Mouse (Mus musculus) gastrocnemius, adult 8-10 months (tissue): ENCODE data around the gene Btn2a2. TPM values are rescaled to one million over a fixed set of nuclear protein-coding genes. Genes with fewer than 3 reads are reported as not detected.

Experiments
- DNase-seq, 2 experiments: peaks; one replicate each; pipeline ENCODE4 v3.0.0; 2022; ENCODE audit warnings: low spot score in 2 of 2
- total RNA-seq, 4 experiments: library from RNA; stranded (reverse); gene quantifications; 2 replicates each; pipeline ENCODE4 v1.2.4; 2022

The Btn2a2 gene
- total RNA-seq, 4 experiments from 2014 or later = not detected

DNA sequence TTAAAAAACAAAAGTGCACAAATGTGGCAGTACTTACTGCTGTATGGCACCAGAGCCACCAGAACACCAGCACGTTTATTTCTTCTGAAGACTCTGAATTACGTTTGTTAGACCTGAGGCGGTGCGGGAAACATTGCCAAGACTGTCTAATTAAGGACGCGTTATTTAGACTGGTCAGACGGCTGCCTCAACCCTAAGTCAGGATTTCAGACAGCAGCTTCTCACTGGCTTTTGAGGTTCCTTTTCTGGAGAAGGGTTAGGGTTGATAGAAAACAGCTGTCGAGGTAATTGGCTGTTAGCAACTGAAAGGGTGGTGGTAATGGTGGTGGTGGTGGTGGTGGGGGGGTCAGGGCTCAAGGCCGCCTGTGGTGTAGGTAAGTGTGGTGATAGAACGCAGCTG lies 10.0 kb upstream of the Btn2a2 start:
- no peak for DNase-seq

DNA sequence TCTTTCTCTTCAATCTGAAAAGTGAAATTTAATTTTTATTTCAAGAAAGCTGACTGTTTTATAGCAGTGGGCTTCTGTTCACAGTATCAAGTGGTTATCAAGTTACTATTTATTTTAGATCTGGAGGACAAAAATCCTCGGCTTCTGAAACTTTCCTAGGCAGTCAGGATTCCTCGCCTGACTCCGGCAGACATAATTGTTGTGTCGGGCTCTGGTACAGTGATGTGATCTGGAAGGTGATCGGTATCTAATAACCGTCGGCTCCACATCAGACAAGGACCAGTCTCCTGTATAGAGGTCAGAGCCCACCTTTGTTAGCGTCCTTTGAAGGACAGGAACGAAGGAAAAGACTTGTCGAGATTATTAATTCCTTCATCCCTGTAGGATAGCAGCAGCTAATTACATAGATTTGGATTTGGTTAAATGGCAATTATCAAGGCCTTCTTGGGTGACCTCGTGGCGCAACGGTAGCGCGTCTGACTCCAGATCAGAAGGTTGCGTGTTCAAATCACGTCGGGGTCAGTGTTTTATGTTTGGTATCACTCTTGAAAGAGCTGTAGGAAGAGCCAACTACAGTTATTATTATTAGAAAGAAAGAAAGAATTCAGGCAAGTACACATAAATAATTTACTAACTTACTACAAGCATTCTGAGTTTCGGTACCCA lies 9.1 kb upstream of the Btn2a2 start:
- DNase-seq = no peak

DNA sequence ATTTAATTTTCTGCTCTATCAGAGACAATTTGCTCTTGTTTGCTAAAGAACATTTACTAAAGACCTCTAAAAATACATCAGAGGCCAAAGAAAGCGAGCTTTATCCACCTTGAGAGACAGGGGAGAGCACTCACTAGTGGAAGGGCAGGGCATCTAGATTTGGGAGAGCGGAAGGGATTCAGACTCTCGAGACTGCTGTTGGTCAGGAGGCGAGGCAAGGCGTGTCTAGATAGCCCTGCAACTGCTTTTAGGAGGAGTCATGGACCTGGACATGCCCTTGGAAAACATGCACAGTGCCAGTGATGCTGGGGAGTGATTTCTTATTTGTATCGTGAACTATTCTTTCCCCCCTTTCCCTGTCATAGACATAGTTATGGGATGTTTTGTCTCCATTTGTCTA lies 6.9 kb upstream of the Btn2a2 start:
- DNase-seq = no peak

DNA sequence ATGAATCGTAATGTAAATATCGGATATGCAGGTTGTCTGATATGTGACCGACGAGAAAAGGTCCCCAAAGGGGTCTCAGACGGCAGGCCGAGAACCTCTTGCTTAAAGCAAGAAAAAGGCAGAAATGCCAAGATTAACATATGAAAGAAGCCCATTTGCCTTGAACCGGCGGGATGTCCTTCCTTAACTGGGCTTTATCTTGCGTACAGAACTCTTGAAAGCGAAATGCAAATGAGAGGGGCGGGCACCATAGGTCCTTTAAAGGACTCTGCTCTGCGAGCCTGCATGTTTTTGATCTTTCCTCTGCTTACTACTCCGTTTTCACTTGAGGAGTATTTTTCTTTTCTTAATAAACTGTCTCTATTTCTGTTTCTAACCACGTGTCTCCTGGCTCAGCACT lies 3.3 kb upstream of the Btn2a2 start:
- DNase-seq = no peak

DNA sequence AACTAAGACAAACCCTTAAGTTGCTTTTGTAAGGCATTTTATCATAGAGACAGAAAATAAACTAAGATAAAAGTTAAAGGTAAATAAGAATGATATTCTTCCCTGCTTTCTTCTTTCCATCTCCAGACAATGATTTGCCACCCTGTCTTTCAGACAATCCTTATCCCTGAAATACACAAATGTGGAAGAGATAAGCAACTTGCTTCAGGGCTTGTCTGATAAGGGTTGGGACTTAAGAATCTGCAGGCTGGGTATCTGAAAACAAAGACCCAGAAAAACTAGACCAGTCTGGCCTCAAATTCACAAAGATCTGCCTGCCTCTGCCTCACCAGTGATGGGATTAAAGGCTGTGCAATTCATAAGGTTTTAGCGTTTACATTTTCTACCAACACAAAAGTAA lies 2.6 kb upstream of the Btn2a2 start:
- no peak for DNase-seq

DNA sequence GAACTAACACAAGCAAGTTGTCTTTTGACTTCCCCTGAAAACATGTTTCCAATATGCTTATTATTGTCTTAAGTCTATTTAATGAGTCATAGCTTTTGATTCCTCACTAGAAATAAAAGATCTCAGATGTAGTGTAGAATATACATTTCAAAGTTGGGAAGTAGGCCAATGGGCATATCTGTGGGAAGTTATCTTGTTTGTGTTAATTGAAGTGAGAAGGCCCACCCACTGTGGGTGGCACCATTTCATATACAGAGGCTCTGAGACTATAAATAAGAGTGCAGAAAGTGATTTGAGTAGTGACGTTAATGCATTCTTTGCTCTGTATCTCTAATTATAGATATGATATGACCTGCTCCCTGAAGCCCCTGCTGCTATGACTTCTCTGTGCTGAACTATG lies 2.2 kb upstream of the Btn2a2 start:
- DNase-seq = no peak

DNA sequence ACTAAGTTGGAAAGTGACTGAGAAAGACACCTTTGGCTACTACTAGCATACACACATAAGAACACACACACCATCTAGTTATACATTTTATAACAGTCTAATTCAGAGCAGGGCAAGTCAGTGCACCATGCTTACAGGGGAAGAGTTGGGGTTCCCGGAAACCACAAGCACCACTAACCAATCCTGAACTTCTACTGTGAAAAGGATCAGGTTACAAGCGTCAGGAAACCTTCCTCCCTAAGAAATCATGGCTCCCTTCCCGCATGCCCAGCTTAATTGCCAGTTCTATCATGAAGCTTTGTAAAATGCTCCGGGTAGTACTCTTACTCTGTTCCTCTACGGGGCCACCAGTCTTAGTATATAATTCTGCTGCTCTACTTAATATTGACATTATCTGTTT lies 3.4 kb downstream of the Btn2a2 start:
- no peak for DNase-seq

DNA sequence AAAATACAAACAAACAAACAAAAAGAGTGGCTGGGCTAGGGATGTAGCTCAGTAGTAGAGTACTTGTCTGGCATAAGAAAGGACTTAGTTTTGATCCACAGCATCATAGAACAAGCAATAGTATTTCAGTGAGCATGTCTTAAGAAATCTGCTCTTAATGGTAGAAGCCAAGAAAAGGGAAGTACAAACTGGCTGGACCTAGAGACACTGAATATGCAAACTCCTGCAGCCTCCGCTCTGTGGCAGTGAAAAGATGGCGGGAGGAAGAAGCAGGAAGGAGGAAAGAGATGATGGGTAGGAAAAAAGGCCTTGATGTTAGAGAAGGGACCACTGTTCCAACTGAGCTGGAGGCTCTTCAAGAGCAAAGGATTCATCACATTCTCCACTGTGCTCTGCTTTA lies 5.5 kb downstream of the Btn2a2 start:
- no peak for DNase-seq

DNA sequence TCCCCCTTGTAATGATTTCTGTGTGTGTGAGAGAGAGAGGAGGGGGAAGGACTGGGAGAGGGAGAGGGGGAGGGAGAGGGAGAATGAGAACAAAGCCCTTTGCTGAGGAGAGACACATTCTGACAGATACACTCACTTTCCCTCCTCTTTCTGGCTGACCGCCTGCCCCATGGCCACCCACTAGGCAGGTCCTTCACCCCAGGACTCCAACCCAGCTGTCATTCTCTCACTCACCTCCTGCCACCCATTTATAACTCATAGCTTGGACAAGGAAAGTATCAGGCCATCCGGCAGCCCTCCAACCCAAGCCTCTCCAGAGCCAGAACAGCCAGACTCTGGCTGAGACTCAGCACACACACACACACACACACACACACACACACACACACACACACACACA lies 13.0 kb downstream of the Btn2a2 start:
- no peak for DNase-seq

DNA sequence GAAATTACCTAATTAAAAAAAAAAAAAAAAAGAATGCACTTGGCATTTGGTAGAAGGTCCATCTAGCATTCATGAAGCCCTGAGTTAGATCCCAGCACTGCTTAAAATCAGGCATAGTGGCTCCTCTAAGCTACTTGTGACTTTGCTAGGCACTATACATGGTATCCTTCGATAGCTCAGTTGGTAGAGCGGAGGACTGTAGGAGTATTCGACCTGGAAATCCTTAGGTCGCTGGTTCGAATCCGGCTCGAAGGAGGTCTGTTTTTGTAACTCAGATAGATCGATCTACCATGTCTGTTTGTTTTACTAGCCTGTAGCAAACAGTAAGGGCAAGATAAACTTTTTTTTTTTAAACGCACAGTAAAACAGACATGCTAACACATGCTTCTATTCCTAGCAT lies 21.7 kb downstream of the Btn2a2 start:
- DNase-seq = peak in 1 of 2 experiments; percentile 9

DNA sequence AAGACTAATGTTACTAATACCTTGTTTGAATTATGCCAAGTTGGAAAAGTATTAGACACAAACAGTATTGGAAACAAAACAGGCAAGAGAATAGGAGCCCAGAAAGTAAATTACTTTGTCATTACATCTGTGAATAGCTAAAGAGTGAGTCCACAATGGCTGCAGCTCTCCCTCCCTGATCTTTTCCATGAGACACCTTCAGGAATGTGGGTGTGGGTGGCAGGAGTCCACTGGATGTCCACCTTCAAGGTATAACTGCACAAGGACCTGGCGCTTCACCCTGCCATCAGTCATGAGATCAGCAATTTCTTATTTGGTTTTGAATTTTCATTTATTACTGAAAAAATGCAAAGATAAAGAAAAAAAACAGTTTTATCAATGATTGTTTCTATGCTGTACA lies 22.4 kb downstream of the Btn2a2 start:
- DNase-seq = no peak

DNA sequence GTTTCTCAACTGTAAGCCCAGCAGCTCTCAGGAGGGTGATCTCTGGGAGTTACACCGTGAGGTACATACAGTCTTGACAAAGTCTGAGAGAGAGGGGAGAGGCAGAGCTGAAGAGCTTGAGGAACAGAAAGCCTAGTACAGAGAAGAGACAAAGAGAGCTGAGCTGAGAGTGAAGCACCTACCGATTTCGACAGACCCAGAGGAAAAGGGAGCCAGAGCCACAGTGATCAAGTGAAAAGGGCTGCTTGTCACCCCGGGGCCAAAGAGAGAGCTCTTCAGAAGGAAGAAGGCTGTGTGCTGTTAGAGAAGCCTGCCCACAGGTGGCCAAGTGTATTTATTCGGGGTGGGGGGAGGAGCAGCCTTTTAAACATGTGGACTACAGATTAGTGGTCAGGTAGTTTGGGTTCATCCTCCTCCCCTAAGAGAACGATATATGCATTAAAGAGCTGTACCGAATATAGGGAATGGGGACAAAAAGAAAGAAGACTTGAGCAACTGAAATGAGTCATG lies 23.0 kb downstream of the Btn2a2 start, which contains the start of gene Btn1a1:
Btn1a1 (minus strand) TSS at position 302 of the 510 bp plus-strand sequence.
- DNase-seq = no peak

DNA sequence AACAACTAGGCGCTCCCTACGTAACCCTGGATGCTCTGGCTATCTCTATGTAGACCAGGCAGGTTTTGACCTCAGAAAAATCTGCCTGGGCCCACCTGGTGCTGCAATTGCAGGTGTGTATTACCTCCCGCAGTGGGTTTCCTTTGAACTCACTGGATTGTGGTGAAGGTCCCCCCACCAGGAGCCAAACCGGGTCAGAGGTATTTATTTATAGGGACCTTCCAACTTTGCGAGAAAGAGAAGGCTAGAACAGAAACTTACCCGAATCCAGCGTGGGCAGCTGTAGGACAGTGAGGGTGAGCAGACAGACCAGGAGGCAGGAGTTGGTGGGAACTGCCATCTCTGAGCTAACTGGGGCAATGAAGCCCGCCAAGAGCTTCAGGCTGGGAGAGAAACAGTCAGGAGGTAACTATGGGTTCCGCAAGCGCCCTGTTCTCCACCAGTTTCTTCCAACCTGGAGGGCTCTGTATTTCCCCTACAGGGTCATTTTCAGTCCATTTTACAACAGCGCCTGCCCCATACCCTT lies 23.8 kb downstream of the Btn2a2 start:
- DNase-seq = no peak

DNA sequence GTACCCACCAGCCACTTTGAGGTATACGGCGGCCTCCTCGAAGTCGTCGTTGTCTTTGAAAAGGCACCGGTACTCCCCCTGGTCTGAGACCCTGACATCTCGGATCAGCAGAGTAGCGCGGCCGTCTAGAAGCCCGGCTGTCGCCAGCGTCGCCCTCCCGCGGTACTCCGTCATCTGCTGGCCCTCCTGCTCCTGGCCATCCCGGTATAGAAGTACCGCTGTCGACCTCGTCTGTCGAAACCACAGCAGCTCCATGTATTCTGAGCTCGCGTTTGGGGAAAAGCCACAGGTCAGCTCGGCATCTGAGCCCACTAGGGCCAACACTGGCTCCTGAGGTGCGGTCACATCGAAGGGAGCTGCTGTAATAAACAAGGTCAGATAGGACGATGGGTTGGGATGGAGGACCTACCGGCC lies 24.4 kb downstream of the Btn2a2 start:
- no peak for DNase-seq

DNA sequence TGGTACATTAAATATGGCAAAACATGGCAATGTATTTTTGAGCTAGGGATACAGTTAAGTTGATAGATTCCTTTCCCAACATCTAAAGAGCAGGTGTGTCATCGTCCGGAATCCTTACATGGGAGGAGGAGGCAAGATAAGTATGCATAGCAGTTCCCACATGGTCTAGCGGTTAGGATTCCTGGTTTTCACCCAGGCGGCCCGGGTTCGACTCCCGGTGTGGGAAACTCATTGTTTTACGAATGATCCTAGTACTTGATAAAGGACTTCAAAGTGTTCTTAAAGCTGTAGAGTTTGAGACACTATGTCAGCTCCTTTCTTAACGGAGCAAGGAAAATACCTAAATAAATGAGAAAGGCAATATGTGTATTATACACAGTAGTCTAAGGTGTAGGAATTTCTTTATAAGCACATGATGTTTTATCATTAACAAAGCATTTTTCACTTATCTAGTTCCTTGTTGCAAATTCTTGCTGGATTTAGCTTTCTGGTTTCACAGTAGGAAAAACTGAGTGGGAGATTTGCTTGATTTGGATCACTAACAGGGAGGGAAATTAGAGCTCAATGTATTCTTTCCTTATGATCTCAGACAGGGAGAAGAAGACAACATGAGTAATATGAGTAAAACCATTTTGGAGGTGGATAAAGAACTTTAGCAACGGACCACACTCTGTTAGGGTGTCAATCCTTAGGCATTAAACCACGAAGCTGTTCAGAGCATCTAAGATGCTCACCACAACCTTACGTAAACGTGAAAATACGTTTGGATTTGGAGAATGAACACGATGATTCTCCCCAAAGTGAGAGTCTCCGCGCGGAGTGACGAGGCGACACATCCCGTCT lies 25.1 kb downstream of the Btn2a2 start:
- peak; percentile 22 to 50 for DNase-seq

DNA sequence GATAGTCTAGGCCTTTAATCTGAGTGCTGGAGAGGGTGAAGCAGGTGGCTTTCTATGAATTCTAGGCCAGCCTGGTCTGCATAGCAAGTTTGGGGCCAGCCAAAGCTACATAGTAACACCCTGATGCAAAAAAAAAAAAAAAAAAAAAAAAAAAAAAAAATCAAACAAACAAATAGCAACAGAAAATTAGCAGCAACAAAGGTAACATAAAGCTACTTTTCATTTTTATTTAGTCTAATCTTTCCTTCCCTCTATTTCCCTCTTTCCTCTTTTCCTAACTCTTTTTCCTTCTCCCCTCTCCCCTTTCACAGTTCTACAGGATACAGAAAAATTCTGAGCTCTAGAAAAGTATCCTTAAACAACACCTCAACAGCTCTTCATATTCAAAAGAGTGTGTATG lies 26.0 kb downstream of the Btn2a2 start:
- no peak for DNase-seq

DNA sequence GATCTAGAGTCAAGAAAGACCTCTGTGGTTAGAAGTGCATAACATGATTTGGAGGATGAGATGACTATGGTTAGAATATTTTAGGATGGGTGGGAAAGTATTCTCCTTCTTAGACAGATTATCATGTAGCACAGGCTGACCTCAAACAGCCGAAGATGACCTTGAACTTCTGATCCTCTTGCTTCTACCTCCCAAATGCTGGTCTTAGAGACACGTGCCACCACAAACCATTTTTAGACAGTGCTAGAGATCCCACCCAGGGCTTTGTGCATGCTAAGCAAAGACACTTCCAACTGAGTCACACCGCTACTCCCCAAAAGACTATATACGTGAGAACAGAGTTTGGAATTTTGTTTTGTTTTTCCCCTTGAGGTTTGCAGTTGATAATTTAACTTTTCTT lies 26.6 kb downstream of the Btn2a2 start:
- no peak for DNase-seq

DNA sequence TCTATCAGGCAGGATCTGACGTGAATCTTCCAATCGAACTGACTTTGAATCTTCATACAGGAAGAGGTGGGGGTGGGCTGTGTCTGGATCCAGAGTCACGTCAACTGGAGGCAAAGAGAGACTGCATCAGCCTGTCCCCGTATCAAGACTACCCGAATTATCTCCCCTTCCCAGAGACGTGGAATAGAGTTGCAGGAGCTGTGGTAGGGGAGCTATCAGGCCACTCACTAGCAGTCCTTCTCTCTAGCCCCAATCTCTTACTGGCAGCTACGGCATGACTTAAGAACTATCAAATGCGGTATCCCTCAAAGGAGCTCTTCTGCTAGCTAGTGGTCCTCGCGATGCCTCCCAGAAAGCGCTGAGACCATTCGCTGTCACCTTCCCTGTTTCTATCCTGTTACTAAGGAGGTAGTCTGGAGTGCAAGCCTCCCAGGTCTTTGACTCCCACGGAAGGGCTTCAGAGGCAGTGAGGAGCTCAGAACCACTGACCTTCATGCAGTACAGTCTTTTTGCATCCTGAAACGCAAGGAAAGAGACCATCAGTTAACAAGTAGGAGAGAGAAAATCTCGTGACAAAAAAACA lies 29.3 kb downstream of the Btn2a2 start:
- DNase-seq = no peak

DNA sequence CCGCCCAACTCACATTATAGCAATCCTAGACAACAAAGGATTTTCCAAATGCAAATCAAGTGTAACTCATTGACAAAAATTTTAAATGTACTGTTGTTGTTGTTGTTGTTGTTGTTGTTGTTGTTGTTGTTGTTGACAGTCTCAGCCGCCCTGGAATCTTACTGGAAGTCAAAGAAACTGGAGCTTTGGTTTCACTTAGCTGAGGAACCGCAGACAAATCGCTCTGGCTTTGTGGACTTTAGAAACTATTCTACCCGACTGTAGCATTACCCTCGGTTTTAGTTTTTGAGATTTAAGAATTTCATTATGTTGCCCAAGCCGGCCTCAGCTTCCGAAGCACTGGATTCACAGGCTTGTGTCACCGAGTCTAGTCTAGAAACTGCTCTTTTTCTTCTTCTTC lies 34.7 kb downstream of the Btn2a2 start:
- DNase-seq = no peak

DNA sequence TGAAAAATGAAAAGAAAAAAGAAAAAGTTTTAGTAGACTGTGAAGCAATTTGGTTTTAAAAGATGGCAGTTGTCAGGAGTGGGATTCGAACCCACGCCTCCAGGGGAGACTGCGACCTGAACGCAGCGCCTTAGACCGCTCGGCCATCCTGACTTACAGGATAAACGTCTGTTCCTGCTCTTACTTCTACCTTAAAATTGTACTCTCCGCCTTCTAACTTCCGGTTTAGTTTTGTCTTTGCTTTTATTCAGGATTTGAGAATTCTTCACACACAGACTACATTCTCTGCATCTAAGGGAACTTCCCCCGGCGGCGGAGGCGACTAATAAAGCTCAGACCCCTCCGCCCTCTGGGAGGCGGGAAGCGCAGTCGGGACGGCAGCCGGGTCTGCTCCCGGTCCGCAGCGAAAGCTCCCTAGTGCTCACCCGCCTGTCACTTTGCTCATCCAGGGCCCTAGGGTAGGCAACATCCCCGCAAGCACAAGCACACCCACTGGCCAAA lies 35.2 kb downstream of the Btn2a2 start:
- DNase-seq = peak; percentile 56 to 64

DNA sequence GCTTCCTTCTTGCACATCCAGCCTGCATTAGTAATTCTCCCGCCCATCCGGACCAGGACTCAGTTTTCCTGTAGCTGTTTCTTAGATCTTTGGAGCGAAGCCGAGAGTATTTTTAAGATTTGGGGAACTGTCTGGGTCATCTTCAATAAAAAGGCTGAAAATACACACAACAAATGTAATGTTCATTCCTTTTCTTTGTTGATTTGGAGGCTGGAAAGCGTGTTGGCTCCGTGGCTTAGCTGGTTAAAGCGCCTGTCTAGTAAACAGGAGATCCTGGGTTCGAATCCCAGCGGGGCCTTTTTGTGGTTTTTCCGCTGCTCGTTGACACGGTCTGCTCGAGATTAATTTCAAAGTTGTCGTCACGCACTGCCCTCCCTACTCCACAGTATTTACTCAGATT lies 38.3 kb downstream of the Btn2a2 start:
- peak; percentile 54 to 66 for DNase-seq
